Mouse (Mus musculus): ENCODE measurements around the gene Lipf. TPM values are rescaled to one million over a fixed set of nuclear protein-coding genes. Genes with fewer than 3 reads are reported as not detected.

Gene Lipf
- 0.09 and 0.14 TPM in 2 replicates for polyA plus RNA-seq (2015; fragmentation: Nextera tagmentation; extraction: Ambion mirVana)

GRCm38 (mm10) chr19:33960887-33961286 lies at the start of gene Lipf:
TSS of gene Lipf (plus strand) at chr19:33961187.
- no peak for DNase-seq (ENCODE audit: low spot score)

- no peak for DNase-seq (ENCODE audit: low spot score)
Observed at GRCm38 (mm10) chr19:33924099-33924498, 36.9 kb upstream of the Lipf start.

GRCm38 (mm10) chr19:33979007-33979406 lies 18.0 kb downstream of the Lipf start:
- DNase-seq (ENCODE audit: low spot score): peak; percentile 15

GRCm38 (mm10) chr19:33983043-33983442 lies 22.1 kb downstream of the Lipf start:
- no peak for DNase-seq (ENCODE audit: low spot score)

- DNase-seq (ENCODE audit: low spot score): no peak
Observed at GRCm38 (mm10) chr19:34008002-34008401, 47.0 kb downstream of the Lipf start, which contains the start of gene Lipk. TSS of gene Lipk (plus strand) at chr19:34008290.

GRCm38 (mm10) chr19:34021440-34022172 lies 60.6 kb downstream of the Lipf start:
- DNase-seq (ENCODE audit: low spot score): no peak

- DNase-seq (ENCODE audit: low spot score): no peak
Observed at GRCm38 (mm10) chr19:34022759-34023158, 61.8 kb downstream of the Lipf start.

Other genes with a start within 250 kb of the Lipf start
- 0.13 and 0.22 TPM in 2 replicates for gene Lipo2, start 209.8 kb upstream of the Lipf start, polyA plus RNA-seq (2015; fragmentation: Nextera tagmentation; extraction: Ambion mirVana)
- gene Lipo3, start 199.2 kb upstream of the Lipf start, polyA plus RNA-seq (2015; fragmentation: Nextera tagmentation; extraction: Ambion mirVana): 16.5 TPM in 2 replicates
- gene Lipo1, start 173.7 kb upstream of the Lipf start, polyA plus RNA-seq (2015; fragmentation: Nextera tagmentation; extraction: Ambion mirVana): not detected in 2 replicates
- gene Lipk, start 47.1 kb downstream of the Lipf start, polyA plus RNA-seq (2015; fragmentation: Nextera tagmentation; extraction: Ambion mirVana): 0.05 and 0.14 TPM in 2 replicates
- gene Lipn, start 106.2 kb downstream of the Lipf start, polyA plus RNA-seq (2015; fragmentation: Nextera tagmentation; extraction: Ambion mirVana): not detected in 2 replicates
- gene Lipm, start 139.7 kb downstream of the Lipf start, polyA plus RNA-seq (2015; fragmentation: Nextera tagmentation; extraction: Ambion mirVana): 0.81 and 0.87 TPM in 2 replicates
- 4.0 and 4.7 TPM in 2 replicates for gene Ankrd22, start 204.9 kb downstream of the Lipf start, polyA plus RNA-seq (2015; fragmentation: Nextera tagmentation; extraction: Ambion mirVana)
- 48.2 and 54.7 TPM in 2 replicates for gene Stambpl1, start 231.0 kb downstream of the Lipf start, polyA plus RNA-seq (2015; fragmentation: Nextera tagmentation; extraction: Ambion mirVana)

Data from thymus, postnatal 0 days (tissue).